8 mouse cellular contexts compared by ENCODE assay signal in the genomic region with DNA sequence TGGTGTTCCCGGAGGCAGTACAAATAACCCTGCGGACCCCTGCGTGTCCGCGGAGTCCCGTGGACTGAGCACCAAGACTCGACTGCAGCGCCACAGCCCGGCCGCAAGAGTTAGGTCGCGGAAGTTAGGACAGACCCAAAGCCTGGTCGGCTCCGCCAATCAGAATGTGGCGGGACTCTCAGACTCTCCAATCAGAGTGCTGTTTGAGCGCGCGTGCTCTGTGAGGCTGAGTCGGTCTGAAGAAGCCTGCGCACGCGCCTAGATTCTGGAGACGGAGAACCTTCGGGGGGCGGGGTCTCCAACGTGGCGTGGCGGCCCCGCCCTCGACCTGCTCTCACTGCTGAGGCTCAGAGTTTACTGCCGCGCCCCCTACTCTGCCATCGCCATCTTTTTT. TPM values are rescaled to one million over a fixed set of nuclear protein-coding genes. Genes with fewer than 3 reads are reported as not detected.
DNase-seq lines count a peak whose midpoint lies in the region; ATAC-seq lines count a peak whose summit lies in the region.

A gene (minus strand): TSS at position 131 of the 394 bp plus-strand sequence.

- DNase-seq in Muller cell, postnatal 12 days (ENCODE audit: inconsistent ontology term): peak; percentile 98
- peak; percentile 97 for DNase-seq in cerebellum, adult 9-11 months
- DNase-seq in frontal cortex, adult 2 months (ENCODE audit: extremely low spot score in 1 of 2, low spot score in 1 of 2): peak; percentile 97 to 98
- peak; percentile 100 for DNase-seq in hindbrain, embryonic 11.5 days (ENCODE audit: low spot score)
- DNase-seq in layer of hippocampus, postnatal 10 days (ENCODE audit: low spot score in 2 of 2): peak; percentile 90 to 95
- peak; percentile 99 for DNase-seq in lung, postnatal 10 days
- peak; percentile 96 for DNase-seq in ovary, postnatal 36 days (ENCODE audit: low spot score)
- peak; percentile 98 for DNase-seq in thymus, postnatal 25 days

- peak within 1 kb of the TSS; percentile 51 for H3K27ac ChIP-seq in hindbrain, embryonic 11.5 days (ENCODE audit: low read depth, low read length)

- peak; percentile 92 for ATAC-seq in hindbrain, embryonic 11.5 days (ENCODE audit: low FRiP score)

- no peaks in the 10 kb centered on the region for H3K36me3 ChIP-seq in hindbrain, embryonic 11.5 days (ENCODE audit: control insufficient read depth, insufficient read depth, low read length)

- H3K9ac ChIP-seq in hindbrain, embryonic 11.5 days (ENCODE audit: low read depth, low read length): peak within 1 kb of the TSS; percentile 79

- 0 out of 2 replicates have a peak, but pooled peaks cover 9% of the 10 kb centered on the region for H3K4me1 ChIP-seq in hindbrain, embryonic 11.5 days (replicated peaks; ENCODE audit: control insufficient read depth, insufficient read depth, low read length)

- H3K4me3 ChIP-seq in hindbrain, embryonic 11.5 days (ENCODE audit: low read depth, low read length): peak within 1 kb of the TSS; percentile 68

- peak within 1 kb of the TSS; percentile 80 for H3K4me2 ChIP-seq in hindbrain, embryonic 11.5 days (replicated peaks; ENCODE audit: low read depth, low read length)

- H3K27me3 ChIP-seq in hindbrain, embryonic 11.5 days (ENCODE audit: control insufficient read depth, insufficient read depth, low read length): no peaks in the 10 kb centered on the region

- no peaks in the 10 kb centered on the region for H3K9me3 ChIP-seq in hindbrain, embryonic 11.5 days (ENCODE audit: control insufficient read depth, low read length)

- under 1% methylated on average over 33 of the region's 33 CpGs for WGBS in hindbrain, embryonic 11.5 days

RNA-seq across cellular contexts. Expression of the gene that starts here (rescaled TPM):
- polyA plus RNA-seq in frontal cortex, adult 2 months (2012; rRNA removed): 25.7 and 29.9 TPM in 2 replicates
- 58.7 and 65.0 TPM in 2 replicates for polyA plus RNA-seq in hindbrain, embryonic 11.5 days (2014; fragmentation: Nextera tagmentation; extraction: Ambion mirVana)
- 10 to 100 TPM; 32.5 to 33.5 TPM for total RNA-seq in layer of hippocampus, postnatal 10 days (2021)

Comparison
In these comparisons a context has a peak if more than half of its experiments do, and no peak if none do; other contexts are left out.
1. Peak in every context shown above with its lines: DNase-seq, ATAC-seq, H3K4me3 ChIP-seq and H3K27ac ChIP-seq.